Mouse (Mus musculus): ENCODE measurements around the gene Nifk. TPM values are rescaled to one million over a fixed set of nuclear protein-coding genes. Genes with fewer than 3 reads are reported as not detected.

The Nifk gene
- total and polyA plus RNA-seq, 3 experiments = 133 to 316 (median 187) TPM

DNA sequence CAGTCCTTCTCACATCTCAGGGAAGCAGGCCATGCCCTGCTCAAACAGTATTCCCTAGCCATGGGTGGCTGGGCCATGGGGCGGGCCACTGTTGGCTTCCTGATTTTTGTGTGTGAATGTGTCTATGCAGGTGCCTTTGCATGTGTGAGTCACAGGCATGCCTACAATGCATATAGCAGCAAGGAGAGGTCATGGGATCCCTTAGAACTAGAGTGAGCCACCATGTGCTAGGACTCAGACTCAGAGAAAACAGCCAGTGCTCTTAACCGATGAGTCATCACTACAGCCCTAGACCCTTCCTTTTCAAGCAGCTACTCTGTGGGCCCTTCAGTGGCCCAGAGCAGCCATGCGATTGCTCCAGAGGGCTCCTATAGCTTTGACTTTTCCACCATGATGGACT lies 27.4 kb upstream of the Nifk start:
- Histone ChIP-seq H3K36me3 (ENCODE audit: control insufficient read depth in 1 of 2, insufficient read depth in 2 of 2, low read length in 2 of 2) (peaks cover 0 to 4% of the 10 kb centered on the region in 2 experiments; a peak in 2 of 4 replicates), H3K4me1 (ENCODE audit: control insufficient read depth in 1 of 2, insufficient read depth in 2 of 2, low read length in 2 of 2) (no peaks in the 10 kb centered on the region), H3K9me3 (replicated peaks; ENCODE audit: insufficient read depth, low read length) (no peaks in the 10 kb centered on the region), H3K27ac (ENCODE audit: control insufficient read depth, low read depth, low read length) (no peak overlapping the region), H3K27me3 (ENCODE audit: control insufficient read depth in 1 of 2, insufficient read depth in 2 of 2, low read length in 2 of 2) (no peaks in the 10 kb centered on the region), H3K9ac (ENCODE audit: control insufficient read depth, low read depth, low read length, poor library complexity, severe bottlenecking) (no peak overlapping the region), H3K4me3 (ENCODE audit: control insufficient read depth in 1 of 2, insufficient read depth in 1 of 2, low read depth in 2 of 2, low read length in 2 of 2) (no peak overlapping the region), H3K79me2 (ENCODE audit: control insufficient read depth, insufficient read depth, low read length, poor library complexity) (no peaks in the 10 kb centered on the region)
- TF ChIP-seq POLR2AphosphoS2 (IDR thresholded peaks at IDR 0.05; ENCODE audit: low read length) = no peak
- DNase-seq (ENCODE audit: low read depth, low spot score) = no peak

DNA sequence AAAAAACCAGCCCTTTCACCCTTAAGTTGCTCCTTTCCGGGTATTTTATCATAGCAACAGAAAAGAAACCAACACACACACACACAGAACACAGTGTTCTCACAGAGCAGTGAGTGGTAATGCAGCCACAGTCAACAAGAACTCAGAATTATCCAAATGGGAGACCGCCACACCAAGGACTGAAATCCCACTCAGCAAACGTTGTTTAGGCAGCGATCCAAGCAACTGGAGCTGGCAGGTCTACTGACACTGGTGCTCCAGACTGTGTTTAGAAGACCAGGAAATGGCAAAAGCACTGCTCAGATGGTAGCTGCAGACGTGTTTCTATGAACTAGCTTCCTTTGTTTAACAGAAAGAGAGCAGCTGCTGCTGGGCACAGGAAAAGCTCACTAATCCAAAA lies 26.8 kb upstream of the Nifk start:
- H3K36me3 ChIP-seq (ENCODE audit: control insufficient read depth in 1 of 2, insufficient read depth in 2 of 2, low read length in 2 of 2) = peaks cover 0 to 6% of the 10 kb centered on the region in 2 experiments; a peak in 2 of 4 replicates
- H3K27ac ChIP-seq (ENCODE audit: control insufficient read depth, low read depth, low read length) = no peak overlapping the region
- no peak for DNase-seq (ENCODE audit: low read depth, low spot score)
- no peaks in the 10 kb centered on the region for H3K9me3 ChIP-seq (replicated peaks; ENCODE audit: insufficient read depth, low read length)
- no peak overlapping the region for H3K9ac ChIP-seq (ENCODE audit: control insufficient read depth, low read depth, low read length, poor library complexity, severe bottlenecking)
- no peaks in the 10 kb centered on the region for H3K27me3 ChIP-seq (ENCODE audit: control insufficient read depth in 1 of 2, insufficient read depth in 2 of 2, low read length in 2 of 2)
- H3K79me2 ChIP-seq (ENCODE audit: control insufficient read depth, insufficient read depth, low read length, poor library complexity) = no peaks in the 10 kb centered on the region
- TF ChIP-seq TAL1 (IDR thresholded peaks at IDR 0.05; ENCODE audit: low read length) (no peak), MAX (IDR thresholded peaks at IDR 0.05; ENCODE audit: low read length) (no peak), ZNF384 (IDR thresholded peaks at IDR 0.05; ENCODE audit: low read depth, low read length) (no peak)
- H3K4me3 ChIP-seq (ENCODE audit: control insufficient read depth in 1 of 2, insufficient read depth in 1 of 2, low read depth in 2 of 2, low read length in 2 of 2) = no peak overlapping the region
- H3K4me1 ChIP-seq (ENCODE audit: control insufficient read depth in 1 of 2, insufficient read depth in 2 of 2, low read length in 2 of 2) = no peaks in the 10 kb centered on the region

DNA sequence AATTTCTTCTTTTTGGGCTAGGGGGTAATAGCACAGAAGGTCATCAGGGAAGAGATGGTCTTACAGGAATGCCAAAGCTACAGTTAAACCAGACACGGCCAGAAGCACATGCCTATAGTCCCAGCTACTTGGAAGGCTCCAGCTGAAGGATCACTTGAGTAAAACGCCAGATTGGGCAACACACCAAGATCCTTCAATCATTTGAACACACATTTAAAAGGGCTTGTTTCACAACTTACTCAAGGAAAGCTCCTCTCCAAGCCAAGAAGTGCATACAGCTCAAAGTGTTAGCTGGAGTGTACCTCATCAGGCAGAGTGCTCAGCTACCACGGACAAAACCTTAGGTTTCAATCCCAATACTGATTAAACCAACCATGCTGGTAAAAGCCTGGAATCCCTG lies 25.0 kb upstream of the Nifk start:
- no peaks in the 10 kb centered on the region for H3K27me3 ChIP-seq (ENCODE audit: control insufficient read depth in 1 of 2, insufficient read depth in 2 of 2, low read length in 2 of 2)
- no peak for TF ChIP-seq MAFK (IDR thresholded peaks at IDR 0.05; ENCODE audit: borderline replicate concordance, low read depth, low read length)
- no peak for TF ChIP-seq MEF2A (IDR thresholded peaks at IDR 0.05; ENCODE audit: extremely low read depth, insufficient replicate concordance, low read depth, low read length, poor library complexity, severe bottlenecking)
- no peak for TF ChIP-seq MYC (IDR thresholded peaks at IDR 0.05; ENCODE audit: low read depth, low read length)
- no peak for TF ChIP-seq SIN3A (IDR thresholded peaks at IDR 0.05; ENCODE audit: low read length)
- no peak for TF ChIP-seq CHD2 (IDR thresholded peaks at IDR 0.05; ENCODE audit: low read length)
- no peak for TF ChIP-seq EP300 (IDR thresholded peaks at IDR 0.05; ENCODE audit: low read depth in 1 of 2, low read length in 2 of 2)
- TF ChIP-seq UBTF (IDR thresholded peaks at IDR 0.05; ENCODE audit: borderline replicate concordance, insufficient read depth, low read depth, low read length) = no peak
- no peak for TF ChIP-seq GATA1 (IDR thresholded peaks at IDR 0.05; ENCODE audit: low read depth, low read length)
- no peak for TF ChIP-seq USF2 (IDR thresholded peaks at IDR 0.05; ENCODE audit: borderline replicate concordance in 1 of 2, insufficient read depth in 1 of 2, low read depth in 1 of 2, low read length in 2 of 2)
- no peak for TF ChIP-seq ETS1 (IDR thresholded peaks at IDR 0.05; ENCODE audit: low read depth, low read length)
- no peak for TF ChIP-seq SMC3 (IDR thresholded peaks at IDR 0.05; ENCODE audit: low read depth, low read length)
- TF ChIP-seq CTCF (IDR thresholded peaks at IDR 0.05 in 2 of 3, conservative IDR thresholded peaks at IDR 0.05 in 1 of 3; ENCODE audit: control insufficient read depth in 1 of 3, insufficient read depth in 1 of 3, low read depth in 2 of 3, low read length in 3 of 3, poor library complexity in 1 of 3, severe bottlenecking in 1 of 3) = no peak
- no peak for TF ChIP-seq RCOR1 (IDR thresholded peaks at IDR 0.05; ENCODE audit: low read depth, low read length)
- no peak for TF ChIP-seq ZKSCAN1 (IDR thresholded peaks at IDR 0.05; ENCODE audit: low read depth, low read length)
- TF ChIP-seq MAX (IDR thresholded peaks at IDR 0.05; ENCODE audit: low read length) = no peak
- TF ChIP-seq TBP (IDR thresholded peaks at IDR 0.05; ENCODE audit: low read depth, low read length) = no peak
- TF ChIP-seq CHD1 (IDR thresholded peaks at IDR 0.05; ENCODE audit: low read depth, low read length) = no peak
- no peak for TF ChIP-seq JUND (IDR thresholded peaks at IDR 0.05; ENCODE audit: low read depth, low read length)
- H3K9ac ChIP-seq (ENCODE audit: control insufficient read depth, low read depth, low read length, poor library complexity, severe bottlenecking) = no peak overlapping the region

More for the DNA sequence above, 25.0 kb upstream of the Nifk start:
- DNase-seq (ENCODE audit: low read depth, low spot score) = no peak
- no peaks in the 10 kb centered on the region for H3K79me2 ChIP-seq (ENCODE audit: control insufficient read depth, insufficient read depth, low read length, poor library complexity)
- no peaks in the 10 kb centered on the region for H3K4me1 ChIP-seq (ENCODE audit: control insufficient read depth in 1 of 2, insufficient read depth in 2 of 2, low read length in 2 of 2)
- H3K4me3 ChIP-seq (ENCODE audit: control insufficient read depth in 1 of 2, insufficient read depth in 1 of 2, low read depth in 2 of 2, low read length in 2 of 2) = no peak overlapping the region
- no peak overlapping the region for H3K27ac ChIP-seq (ENCODE audit: control insufficient read depth, low read depth, low read length)
- no peaks in the 10 kb centered on the region for H3K9me3 ChIP-seq (replicated peaks; ENCODE audit: insufficient read depth, low read length)
- H3K36me3 ChIP-seq (ENCODE audit: control insufficient read depth in 1 of 2, insufficient read depth in 2 of 2, low read length in 2 of 2) = peaks cover 0 to 9% of the 10 kb centered on the region in 2 experiments; a peak in 2 of 4 replicates

Measured in MEL (cell line).